Mouse (Mus musculus) spleen, adult 2 months (tissue): ENCODE data around the gene Ensa. TPM values are rescaled to one million over a fixed set of nuclear protein-coding genes. Genes with fewer than 3 reads are reported as not detected.
A peak's percentile ranks its signal among the peaks of the same experiment; 100 is the strongest.

Experiments
- DNase-seq, 2 experiments: peaks; one replicate each; pipeline versions ENCODE4 v3.0.0 to v3.0.0-alpha.2; 2012 to 2021; ENCODE audit warnings: low spot score in 2 of 2, low read depth in 1 of 2
- H3K27ac ChIP-seq: fragments of 200-500 bp; 2 replicates; pipeline ENCODE4 v1.5.1; 2012; ENCODE audit warnings: low read length, inconsistent platforms; ENCODE audit not compliant: insufficient read depth
- H3K27me3 ChIP-seq: fragments of 200-500 bp; 2 replicates; pipeline ENCODE4 v1.6.1; 2012; ENCODE audit warnings: mild to moderate bottlenecking, moderate library complexity, low read length, inconsistent platforms; ENCODE audit not compliant: control insufficient read depth, insufficient read depth
- H3K36me3 ChIP-seq: fragments of 200-500 bp; 2 replicates; pipeline ENCODE4 v1.6.1; 2012; ENCODE audit warnings: mild to moderate bottlenecking, low read length, inconsistent platforms; ENCODE audit not compliant: control insufficient read depth, insufficient read depth
- H3K4me1 ChIP-seq: fragments of 200-500 bp; 2 replicates; pipeline ENCODE4 v1.6.1; 2011; ENCODE audit warnings: inconsistent platforms; ENCODE audit not compliant: control insufficient read depth, insufficient read depth, insufficient read length
- H3K4me3 ChIP-seq: fragments of 200-500 bp; 2 replicates; pipeline ENCODE4 v1.5.1; 2011; ENCODE audit warnings: mild to moderate bottlenecking, inconsistent platforms; ENCODE audit not compliant: insufficient read depth, insufficient read length; ENCODE audit errors: extremely low read depth
- CTCF ChIP-seq: fragments of 200-500 bp; IDR thresholded peaks from 2 replicates; pipeline ENCODE4 v1.5.1; 2011; ENCODE audit warnings: mild to moderate bottlenecking, inconsistent platforms; ENCODE audit not compliant: insufficient read depth, insufficient read length, insufficient replicate concordance; ENCODE audit errors: extremely low read depth
- POLR2A ChIP-seq: fragments of 200-500 bp; IDR thresholded peaks from 2 replicates; pipeline ENCODE4 v1.6.1; 2011; ENCODE audit warnings: low read depth, low read length, inconsistent platforms
- WGBS: fragments of 180-500 bp; shearing (Covaris S2); methylation state at CpG from one replicate; pipeline ENCODE4 v1.1.7; 2018; 5-methylcytosine and 5-hydroxymethylcytosine counted together
- polyA plus RNA-seq: library from polyadenylated mRNA; depleted of rRNA; stranded (reverse); fragments of >200 nt; gene quantifications from 2 replicates; pipeline ENCODE4 v1.2.3, GENCODE M21; 2012; rRNA removed

The Ensa gene
- 8.3 and 10.4 TPM in 2 replicates for polyA plus RNA-seq

GRCm38 (mm10) chr3:95624628-95625503, at the start of gene Ensa:
TSS of gene Ensa (plus strand) at chr3:95624993.
- TF ChIP-seq CTCF: no peak
- peak; percentile 41 for TF ChIP-seq POLR2A
- H3K27me3 ChIP-seq: no peaks in the 10 kb centered on the region
- peak; percentile 96 to 99 for DNase-seq
- H3K27ac ChIP-seq: peak within 1 kb of the TSS; percentile 88
- H3K36me3 ChIP-seq: peaks cover 21% of the 10 kb centered on the region
- H3K4me3 ChIP-seq: peak within 1 kb of the TSS; percentile 77
- no peaks in the 10 kb centered on the region for H3K4me1 ChIP-seq
- WGBS: under 1% methylated on average over 44 of the region's 44 CpGs

- Histone ChIP-seq H3K4me1 (no peaks in the 10 kb centered on the region), H3K27ac (peak overlapping the region; percentile 11; the same call in 1 of the 2 replicates), H3K36me3 (peaks cover 6% of the 10 kb centered on the region), H3K27me3 (no peaks in the 10 kb centered on the region), H3K4me3 (peak overlapping the region; percentile 14; the same call in 1 of the 2 replicates)
- WGBS: 47% methylated on average over 8 of the region's 8 CpGs
- no peak for TF ChIP-seq POLR2A
- no peak for TF ChIP-seq CTCF
- DNase-seq: no peak
These were observed 36.8 kb upstream of the Ensa start for GRCm38 (mm10) chr3:95587754-95588603.

GRCm38 (mm10) chr3:95588604-95589086, 36.1 kb upstream of the Ensa start, which contains the start of gene Golph3l:
TSS of gene Golph3l (plus strand) at chr3:95588934.
- TF ChIP-seq CTCF (no peak), POLR2A (no peak; the same call in 1 of the 2 replicates)
- 0% methylated on average over 12 of the region's 12 CpGs for WGBS
- peak; percentile 95 for DNase-seq
- no peaks in the 10 kb centered on the region for H3K27me3 ChIP-seq
- H3K4me3 ChIP-seq: peak within 1 kb of the TSS; percentile 84
- peak within 1 kb of the TSS; percentile 28 for H3K27ac ChIP-seq
- no peaks in the 10 kb centered on the region for H3K4me1 ChIP-seq
- H3K36me3 ChIP-seq: peaks cover 6% of the 10 kb centered on the region

- no peak for DNase-seq
- H3K36me3 ChIP-seq: peaks cover 8% of the 10 kb centered on the region; the same call in 1 of the 2 replicates
- no peak overlapping the region for H3K27ac ChIP-seq
- no peaks in the 10 kb centered on the region for H3K27me3 ChIP-seq
- TF ChIP-seq POLR2A: no peak
- TF ChIP-seq CTCF: no peak
- no peak overlapping the region for H3K4me3 ChIP-seq
- no peaks in the 10 kb centered on the region for H3K4me1 ChIP-seq
These were observed 26.1 kb upstream of the Ensa start for GRCm38 (mm10) chr3:95598734-95599133.

GRCm38 (mm10) chr3:95601287-95601686, 23.5 kb upstream of the Ensa start:
- Histone ChIP-seq H3K4me1 (no peaks in the 10 kb centered on the region), H3K4me3 (no peak overlapping the region), H3K27me3 (no peaks in the 10 kb centered on the region), H3K27ac (no peak overlapping the region), H3K36me3 (peaks cover 5% of the 10 kb centered on the region)
- TF ChIP-seq POLR2A: no peak
- TF ChIP-seq CTCF: no peak
- WGBS: 93% methylated on average over 3 of the region's 3 CpGs
- DNase-seq: no peak

- TF ChIP-seq POLR2A (no peak), CTCF (no peak)
- no peak overlapping the region; the same call in 1 of the 2 replicates for H3K4me3 ChIP-seq
- H3K27me3 ChIP-seq: no peaks in the 10 kb centered on the region
- no peak overlapping the region for H3K27ac ChIP-seq
- H3K4me1 ChIP-seq: no peaks in the 10 kb centered on the region
- peaks cover 20% of the 10 kb centered on the region for H3K36me3 ChIP-seq
- 91% methylated on average over 3 of the region's 3 CpGs for WGBS
- DNase-seq: no peak
These were observed 18.7 kb upstream of the Ensa start for GRCm38 (mm10) chr3:95606096-95606495.

GRCm38 (mm10) chr3:95609195-95609594, 15.6 kb upstream of the Ensa start:
- Histone ChIP-seq H3K36me3 (peaks cover 26% of the 10 kb centered on the region), H3K27me3 (no peaks in the 10 kb centered on the region), H3K27ac (no peak overlapping the region), H3K4me3 (no peak overlapping the region), H3K4me1 (no peaks in the 10 kb centered on the region)
- no peak for DNase-seq
- TF ChIP-seq CTCF (no peak), POLR2A (no peak)
- WGBS: 48% methylated on average over 3 of the region's 3 CpGs
